Mouse (Mus musculus) embryo, embryonic 11.5 days (tissue): ENCODE measurements around the gene Gm45521.
"Not testable (repeated sequence)": the region's sequence is repeated elsewhere in the genome, so short reads cannot be mapped to it uniquely, and the experiment has no call there.

Experiments
- DNase-seq: peaks from one replicate; pipeline ENCODE4 v3.0.0-alpha.2; 2012; ENCODE audit warnings: low read depth, low spot score

Gene Gm45521

GRCm38 (mm10) chr14:7999435-7999834 is 42.3 kb downstream of the Gm45521 start:
- DNase-seq = no peak

GRCm38 (mm10) chr14:8000247-8000646 is 43.2 kb downstream of the Gm45521 start:
- no peak for DNase-seq

GRCm38 (mm10) chr14:8000831-8001685 is 44.0 kb downstream of the Gm45521 start:
- DNase-seq = no peak

- peak; percentile 82 for DNase-seq
Observed at GRCm38 (mm10) chr14:8002432-8003092, 45.5 kb downstream of the Gm45521 start, which contains the start of gene Abhd6. Abhd6 (plus strand) TSS chr14:8002902.

GRCm38 (mm10) chr14:8003093-8003670 is 46.1 kb downstream of the Gm45521 start:
- DNase-seq = peak; percentile 36

- DNase-seq = no peak
Observed at GRCm38 (mm10) chr14:8003727-8004670, 46.9 kb downstream of the Gm45521 start.

GRCm38 (mm10) chr14:8006061-8006460 is 49.0 kb downstream of the Gm45521 start:
- not testable (repeated sequence) for DNase-seq

- no peak for DNase-seq
Observed at GRCm38 (mm10) chr14:8007084-8007483, 50.0 kb downstream of the Gm45521 start.

GRCm38 (mm10) chr14:8007486-8007885 is 50.4 kb downstream of the Gm45521 start:
- no peak for DNase-seq

GRCm38 (mm10) chr14:8007923-8008322 is 50.8 kb downstream of the Gm45521 start:
- DNase-seq = no peak
